Mouse (Mus musculus) skeletal muscle tissue, adult 2 months (tissue): ENCODE data around the gene Emid1.
A peak's percentile ranks its signal among the peaks of the same experiment; 100 is the strongest.
"Not testable (repeated sequence)": the region's sequence is repeated elsewhere in the genome, so short reads cannot be mapped to it uniquely, and the experiment has no call there.

Experiments used
- DNase-seq: peaks from one replicate; pipeline ENCODE4 v3.0.0-alpha.2; 2012; ENCODE audit warnings: low read depth, low spot score

The Emid1 gene

DNA sequence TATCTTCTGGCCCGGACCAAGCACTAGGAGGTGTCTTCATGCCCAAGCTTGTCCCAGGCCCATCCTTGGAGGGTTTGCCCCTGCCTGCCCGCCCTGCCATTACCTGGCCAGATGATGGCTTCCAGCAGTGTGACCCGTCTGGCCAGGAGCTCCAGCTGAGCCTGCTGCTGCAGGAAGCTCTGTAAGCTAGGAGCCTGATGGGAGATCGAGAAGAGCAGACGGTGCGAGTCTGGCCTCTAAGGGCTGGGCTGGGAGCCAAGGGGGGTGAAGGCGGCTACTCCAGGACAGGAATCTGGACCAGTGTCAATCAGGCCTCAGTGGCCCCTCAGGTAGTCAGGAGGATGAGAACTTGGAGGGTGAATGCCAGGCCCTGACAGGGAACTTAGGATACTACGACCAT is 42.6 kb downstream of the Emid1 start:
- no peak for DNase-seq

DNA sequence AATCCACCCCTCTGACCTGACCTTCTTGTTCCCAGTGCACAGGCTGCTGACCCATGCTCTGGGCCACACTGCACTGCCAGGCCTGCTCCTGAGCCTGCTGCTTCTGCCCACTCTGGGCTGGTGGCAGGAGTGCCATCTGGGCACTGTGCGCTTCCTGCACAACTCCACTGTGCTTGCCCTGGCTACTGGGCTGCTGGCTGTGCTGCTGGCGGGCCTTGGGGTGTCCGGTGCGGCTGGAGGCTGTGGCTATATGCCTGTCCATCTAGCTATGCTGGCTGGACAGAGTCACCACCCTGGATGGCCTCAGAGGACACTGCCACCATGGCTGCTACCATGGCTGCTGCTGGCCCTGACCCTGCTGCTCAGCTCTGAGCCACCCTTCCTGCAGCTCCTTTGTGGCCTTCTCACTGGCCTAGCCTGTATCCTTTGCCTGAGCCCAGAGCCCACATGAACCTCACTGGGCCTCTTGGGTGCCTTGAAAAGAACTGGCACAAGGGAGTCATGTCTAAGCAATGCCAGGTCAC is 48.0 kb downstream of the Emid1 start:
- peak; percentile 59 for DNase-seq

DNA sequence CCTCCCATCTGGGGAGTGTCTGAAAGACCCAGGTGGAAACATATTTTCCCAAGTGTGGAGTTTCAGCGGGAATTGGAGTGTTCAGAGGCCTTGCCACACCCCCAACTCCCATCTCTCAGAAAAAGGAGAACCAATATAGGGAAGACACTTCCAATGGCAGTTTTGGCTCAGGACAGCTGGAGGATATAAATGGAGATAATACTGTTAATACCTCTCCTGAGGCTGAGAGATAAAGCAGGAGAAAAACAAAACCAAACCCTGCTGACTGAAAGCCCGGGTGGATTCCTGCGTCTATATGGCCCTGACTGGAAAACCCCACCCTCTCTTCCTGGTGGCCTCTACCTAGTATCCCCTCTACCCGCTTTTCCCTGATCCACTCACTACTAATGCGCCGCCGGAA is 49.7 kb downstream of the Emid1 start:
- DNase-seq = no peak

DNA sequence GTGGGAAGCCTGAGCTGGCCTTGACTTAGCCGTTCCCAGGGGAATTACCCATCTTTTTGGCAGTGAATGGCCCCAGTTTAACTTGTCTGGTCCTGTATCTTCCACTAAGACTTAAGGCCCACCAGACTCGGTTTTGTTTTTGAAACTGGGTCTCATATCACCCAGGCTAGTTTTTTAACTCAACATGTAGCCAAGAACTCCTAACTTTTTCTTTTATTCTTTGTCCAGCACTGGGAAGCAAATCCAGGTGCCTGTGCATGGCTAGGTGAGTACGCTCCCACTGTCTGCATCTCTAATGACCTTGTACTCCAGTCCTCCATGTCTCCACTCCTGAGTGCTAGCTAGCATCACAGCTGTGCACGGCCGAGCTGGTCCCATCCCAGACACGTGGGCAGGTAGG is 50.4 kb downstream of the Emid1 start:
- DNase-seq = no peak

DNA sequence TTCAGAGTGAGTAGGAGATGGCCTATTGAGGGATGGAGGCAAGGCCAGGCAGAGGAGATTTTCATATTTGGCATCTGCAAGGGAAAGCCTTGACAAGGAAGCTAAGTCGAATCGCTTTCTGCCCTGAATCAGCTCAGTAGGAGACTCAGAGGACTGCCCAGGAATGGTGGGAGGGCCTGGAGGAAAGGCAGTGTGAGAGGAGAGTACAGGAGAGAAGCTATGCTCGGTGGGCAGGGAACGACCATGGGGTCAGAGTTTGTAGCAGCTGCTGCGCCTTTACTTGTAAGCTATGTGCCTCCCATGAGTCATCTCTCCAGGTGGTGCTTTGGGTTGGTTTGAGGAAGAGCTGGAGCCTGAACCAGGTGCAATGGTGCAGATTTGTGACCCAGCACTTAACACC is 51.3 kb downstream of the Emid1 start:
- DNase-seq = no peak

DNA sequence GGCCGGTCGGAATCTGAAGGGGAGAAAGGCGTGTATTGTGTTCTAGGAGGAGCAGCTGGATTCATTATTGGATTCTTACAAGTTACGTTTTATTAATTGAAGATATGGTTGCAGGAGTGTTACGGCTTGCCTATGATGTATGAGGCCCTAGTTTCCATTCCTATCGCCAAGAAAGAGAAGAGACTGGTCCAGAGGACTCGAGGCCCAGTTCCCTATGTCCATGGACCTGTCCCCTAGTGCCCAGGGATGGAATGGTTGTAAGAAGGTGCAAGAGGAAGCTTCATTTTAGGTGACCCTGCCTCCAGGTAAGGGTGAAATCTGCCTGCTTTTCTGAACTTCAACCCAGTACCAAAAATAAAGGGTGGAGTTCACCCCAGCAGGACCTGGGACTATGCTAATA is 51.8 kb downstream of the Emid1 start:
- no peak for DNase-seq

DNA sequence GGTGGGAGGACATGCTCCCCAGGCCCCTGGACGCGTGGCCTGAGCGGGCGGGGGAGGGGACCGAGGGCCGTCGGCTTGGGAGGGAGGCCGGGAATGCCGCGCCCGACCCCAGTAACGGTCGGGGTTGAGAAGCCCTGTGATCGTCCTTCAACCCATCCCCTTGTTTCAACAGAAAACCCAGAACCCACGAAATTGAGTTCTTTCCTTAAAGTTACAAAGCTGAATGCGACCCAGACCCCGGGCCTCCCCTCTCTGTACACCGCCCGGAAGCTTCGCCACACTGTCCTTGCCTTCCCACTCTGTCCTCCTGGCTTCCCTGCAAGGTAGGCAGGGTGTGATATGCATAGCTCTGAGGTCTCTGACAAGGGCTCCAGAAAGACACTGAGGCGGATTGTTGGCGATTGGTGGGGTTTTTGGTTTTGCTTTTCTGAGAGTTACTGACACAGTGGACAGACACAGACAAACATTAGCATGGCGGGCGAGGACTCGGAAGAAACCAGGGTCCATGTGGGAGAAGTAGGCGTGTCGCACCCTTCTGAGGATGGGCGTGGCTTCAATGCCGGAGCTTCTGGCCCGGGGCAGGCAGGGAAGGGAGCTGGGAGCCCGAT is 52.4 kb downstream of the Emid1 start:
- DNase-seq = peak; percentile 76

DNA sequence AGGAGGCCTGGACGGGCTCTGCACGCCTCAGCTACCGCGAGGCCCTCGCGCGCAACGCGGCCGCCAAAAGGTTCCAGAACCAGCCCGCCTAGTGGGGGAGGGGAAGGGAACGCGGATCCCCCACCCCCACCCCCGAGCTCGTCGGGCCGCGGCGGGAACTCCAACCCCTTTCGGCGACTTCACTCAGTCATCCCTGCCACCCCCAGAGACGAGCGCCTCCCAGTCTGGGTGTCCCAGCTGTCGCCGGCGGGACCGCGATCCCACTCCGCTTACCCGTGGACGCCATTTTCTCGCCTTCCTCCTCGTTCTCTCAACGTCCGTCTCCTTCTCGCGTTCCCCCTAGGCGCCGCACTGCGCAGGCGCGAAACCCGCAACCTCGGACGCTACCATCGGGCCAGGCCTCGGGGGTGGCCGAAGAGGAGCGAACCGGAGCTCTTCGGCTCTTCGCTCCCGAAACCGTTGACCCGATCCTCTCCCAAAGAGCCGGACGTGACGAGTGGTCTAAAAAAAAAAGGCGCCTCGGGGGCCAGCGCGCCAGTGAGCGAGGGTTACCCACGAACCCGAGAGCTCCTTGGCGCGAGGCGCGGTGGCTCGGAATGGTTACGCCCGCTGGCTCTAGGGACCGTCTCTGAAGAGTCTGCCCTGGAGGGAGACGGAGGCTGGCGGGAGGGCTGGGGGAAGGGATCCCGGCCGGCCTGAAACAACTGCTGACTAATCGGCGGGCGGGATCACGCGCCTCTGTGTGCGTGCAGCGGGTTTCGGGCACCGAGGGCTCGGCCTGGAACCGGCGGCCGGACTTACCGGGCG is 53.1 kb downstream of the Emid1 start, which contains the start of the genes Rhbdd3 and Ewsr1:
TSS of gene Rhbdd3 (plus strand) at position 191 of the 807 bp plus-strand sequence.
TSS of gene Ewsr1 (minus strand) at position 531 of the 807 bp plus-strand sequence.
- DNase-seq = peak; percentile 96

DNA sequence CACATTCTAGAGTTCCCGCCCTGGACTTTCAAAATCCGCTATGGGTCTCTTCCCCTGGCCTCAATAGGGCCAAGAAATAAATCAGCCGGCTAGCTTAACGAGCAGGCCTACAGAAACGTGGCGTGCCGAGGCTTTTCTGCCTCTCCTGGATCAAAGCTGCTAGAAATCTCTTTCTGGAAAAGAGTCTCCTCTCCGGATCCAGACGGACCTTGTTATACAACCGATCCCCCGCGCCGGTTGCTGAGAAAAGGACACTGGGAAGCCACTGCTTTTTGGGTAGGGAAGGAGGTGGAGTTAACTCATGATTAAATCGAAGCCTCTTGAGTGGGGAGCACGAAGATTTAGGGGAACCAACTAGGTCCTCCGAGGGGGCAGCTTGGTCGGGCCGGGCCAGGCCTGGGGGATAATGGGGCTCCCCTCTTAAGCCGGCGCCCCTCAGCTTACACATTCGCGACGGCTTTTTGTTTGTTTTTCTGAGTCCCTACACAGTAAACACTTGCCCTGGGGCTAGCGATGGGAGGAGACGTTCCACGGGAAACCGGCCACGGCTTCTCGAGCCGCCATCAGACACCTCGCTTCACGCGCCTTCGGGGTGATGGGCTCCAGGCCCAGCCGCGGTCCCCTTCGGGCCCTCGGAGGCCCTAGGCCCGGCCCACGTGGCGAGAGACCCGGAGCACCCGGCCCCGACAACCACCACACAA is 53.9 kb downstream of the Emid1 start:
- peak; percentile 46 for DNase-seq

DNA sequence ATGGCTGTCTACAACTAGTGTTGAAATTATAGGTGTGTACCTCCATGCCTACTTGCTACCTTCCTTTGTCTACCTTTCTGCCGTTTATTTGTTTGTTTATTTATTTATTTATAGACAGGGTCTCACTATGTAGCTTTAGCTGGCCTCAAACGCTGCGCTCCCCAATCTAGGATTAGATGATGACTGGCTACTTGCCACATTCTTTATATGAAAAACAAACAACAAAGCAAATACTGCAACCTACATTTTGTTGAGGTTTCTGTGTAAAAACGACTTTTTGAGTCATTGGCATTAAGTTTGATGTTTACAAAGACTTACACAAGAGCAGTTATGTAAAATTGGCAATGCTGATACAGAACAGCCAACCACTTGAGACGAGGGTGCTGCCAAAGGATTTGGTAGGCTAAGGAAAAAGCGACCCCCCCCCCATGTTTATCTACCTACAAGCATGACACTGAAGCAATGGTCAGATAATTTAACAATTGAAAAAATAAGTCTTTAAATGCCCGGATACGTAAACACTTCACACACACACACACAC is 55.5 kb downstream of the Emid1 start:
- DNase-seq = no peak

DNA sequence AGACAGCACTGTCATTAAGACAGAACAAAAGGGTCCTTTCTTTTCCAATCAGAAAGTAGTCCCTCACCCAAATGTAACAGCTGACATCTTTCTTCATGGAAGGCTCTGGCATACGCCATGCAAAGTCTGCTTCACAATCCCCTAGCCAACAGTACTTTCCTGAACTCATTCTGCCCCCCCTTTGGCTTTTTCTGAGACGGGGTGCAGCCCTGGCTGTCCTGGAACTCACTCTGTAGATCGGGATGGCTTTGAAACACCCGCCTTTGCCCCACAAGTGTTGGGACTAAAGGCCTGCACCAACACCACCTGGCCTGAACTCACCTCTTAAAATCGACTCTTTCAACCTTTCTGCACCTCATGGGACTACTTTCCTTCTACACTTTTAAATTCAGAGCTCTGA is 56.2 kb downstream of the Emid1 start:
- no peak for DNase-seq

DNA sequence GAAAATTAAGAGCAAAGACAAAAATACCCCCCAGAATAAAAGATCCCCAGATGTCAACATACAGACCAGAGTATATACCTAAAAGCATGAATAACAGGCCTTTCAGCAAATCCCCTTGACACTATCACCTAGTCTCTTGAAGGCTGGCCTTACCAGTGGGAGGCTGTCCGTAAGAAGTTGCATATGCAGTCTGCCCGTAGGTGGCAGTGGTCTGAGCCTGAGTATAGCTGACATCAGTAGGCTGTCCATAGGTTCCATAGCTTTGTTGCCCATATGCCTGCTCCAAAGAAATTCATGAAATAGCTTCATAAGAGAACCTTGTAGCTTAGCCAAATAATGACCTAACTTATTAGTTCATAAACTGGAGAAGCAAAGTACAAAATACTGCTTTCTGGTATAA is 60.4 kb downstream of the Emid1 start:
- no peak for DNase-seq

DNA sequence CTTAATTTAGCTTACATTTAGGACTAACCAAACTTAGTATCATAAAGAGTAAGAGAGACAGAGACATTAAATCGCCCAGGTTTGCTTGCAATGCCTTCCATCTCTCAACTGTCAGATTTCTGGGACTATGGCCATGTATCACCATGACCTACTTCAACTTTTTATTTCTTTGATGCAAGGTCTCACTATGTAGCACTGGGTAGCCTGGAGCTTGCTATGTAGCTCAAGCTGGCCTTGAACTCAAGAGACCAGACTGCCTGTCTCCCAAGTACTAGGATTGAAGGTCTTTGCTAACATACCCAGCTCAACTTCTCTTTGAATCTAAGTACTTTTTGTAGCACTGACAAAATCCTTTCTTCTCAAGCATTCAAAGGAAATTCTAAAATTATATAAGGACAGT is 62.9 kb downstream of the Emid1 start:
- DNase-seq = no peak

DNA sequence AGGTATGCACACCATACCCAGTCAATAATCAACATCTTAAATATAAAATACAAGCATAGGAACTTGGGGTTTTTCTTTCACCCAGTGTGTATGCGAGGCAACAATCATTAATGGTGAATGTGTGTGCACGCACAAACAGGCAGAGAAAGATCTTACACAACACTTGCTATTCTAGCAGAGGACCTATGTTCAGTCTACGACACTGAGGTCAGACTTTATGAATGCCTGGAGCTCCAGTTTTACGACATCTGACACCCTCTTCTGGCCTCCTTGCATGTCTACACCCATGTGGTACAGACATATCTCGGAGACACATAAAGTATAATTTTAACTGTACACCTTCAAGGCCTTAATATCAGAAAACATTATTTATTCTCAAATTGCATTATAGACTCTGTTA is 75.2 kb downstream of the Emid1 start:
- not testable (repeated sequence) for DNase-seq

DNA sequence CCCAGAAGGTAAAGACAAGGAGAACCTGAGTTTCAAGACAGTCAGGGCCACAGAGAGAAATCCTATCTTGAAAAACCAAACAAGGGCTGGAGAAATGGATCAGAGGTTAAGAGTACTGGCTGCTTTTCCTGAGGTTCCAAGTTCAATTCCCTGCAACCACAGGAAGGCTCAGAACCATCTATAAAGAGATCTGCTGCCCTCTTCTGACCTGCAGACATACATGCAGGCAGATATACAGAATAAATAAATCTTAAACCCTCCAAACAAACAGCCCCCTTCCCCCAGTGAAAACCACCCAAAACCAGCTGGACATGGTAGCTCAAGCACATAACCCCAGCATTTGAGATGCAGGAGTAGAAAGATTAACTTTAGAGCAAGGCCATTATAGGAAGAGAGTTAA is 76.3 kb downstream of the Emid1 start:
- DNase-seq = no peak

DNA sequence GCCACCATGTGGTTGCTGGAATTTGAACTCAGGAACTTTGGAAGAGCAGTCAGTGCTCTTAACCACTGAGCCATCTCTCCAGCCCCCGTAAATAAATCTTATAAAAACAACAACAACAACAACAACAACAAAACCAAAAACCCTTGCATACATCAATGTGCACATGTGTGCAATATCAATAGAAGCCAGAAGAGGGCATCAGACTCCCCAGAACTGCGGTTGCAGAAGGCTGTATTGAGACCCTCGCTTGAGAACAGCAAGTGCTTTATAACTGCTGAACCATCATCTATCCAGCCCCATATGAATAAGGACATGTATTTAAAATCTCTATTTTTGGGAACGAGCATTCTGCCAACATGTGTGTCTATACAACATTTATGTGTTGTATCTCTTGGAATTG is 77.2 kb downstream of the Emid1 start:
- no peak for DNase-seq

DNA sequence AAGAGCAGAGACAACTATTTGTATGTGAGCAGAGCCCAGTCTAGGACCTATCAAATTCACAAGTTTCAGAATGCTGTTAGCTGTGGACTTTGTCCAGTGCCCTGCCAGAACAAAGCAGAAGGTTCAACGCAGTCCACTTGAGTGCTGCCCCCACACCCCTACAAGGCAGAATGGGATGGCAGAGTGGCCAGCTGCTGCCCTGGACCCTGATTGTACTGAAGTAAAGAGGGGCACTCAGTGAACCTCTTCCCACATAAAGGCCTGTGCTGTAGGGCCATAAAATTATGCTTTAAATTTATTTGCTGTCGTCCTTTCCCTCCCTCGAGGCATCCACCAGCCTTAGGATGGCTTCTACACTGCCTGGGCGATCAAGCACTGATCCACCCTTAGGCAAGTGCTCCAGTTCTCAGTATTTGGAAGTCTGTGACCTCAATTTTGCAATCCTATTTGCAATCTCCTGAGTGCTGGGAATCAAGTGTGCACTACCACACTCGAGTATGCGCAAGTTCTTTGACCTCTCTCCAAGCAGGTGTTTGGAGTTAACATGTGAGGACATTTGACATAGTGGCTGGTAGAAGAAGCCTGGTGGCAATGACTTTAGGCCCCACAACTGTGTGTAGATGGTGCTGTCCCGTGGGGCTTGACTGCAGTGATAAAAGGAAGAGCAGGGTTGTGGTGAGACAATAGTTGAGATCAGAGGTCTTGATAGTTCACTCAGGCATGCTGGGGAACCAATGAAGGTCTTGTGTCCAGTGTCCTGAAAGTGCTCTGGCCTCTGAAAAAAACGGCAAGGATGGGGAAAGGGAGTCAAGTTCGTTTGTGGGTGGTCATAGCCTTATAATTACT is 83.7 kb downstream of the Emid1 start:
- DNase-seq = no peak

DNA sequence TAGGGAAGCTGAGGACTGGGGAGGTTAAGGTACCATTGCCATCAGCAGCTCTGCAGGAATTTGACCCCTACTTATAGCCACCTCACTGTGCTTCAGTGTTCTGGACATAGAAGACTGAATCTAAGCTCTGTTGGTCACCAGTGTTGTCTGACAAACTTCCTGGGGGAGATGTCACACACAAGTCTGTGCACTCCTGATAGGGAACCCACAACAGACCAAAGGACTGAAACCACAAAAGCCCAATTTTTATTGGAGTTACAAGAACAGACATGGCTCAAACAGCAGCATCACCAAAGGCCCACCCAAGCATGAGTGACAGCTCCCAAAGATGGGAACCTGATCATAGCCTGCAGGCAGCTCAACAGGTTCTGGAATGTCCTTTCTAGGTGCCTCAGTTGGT is 85.0 kb downstream of the Emid1 start:
- no peak for DNase-seq

DNA sequence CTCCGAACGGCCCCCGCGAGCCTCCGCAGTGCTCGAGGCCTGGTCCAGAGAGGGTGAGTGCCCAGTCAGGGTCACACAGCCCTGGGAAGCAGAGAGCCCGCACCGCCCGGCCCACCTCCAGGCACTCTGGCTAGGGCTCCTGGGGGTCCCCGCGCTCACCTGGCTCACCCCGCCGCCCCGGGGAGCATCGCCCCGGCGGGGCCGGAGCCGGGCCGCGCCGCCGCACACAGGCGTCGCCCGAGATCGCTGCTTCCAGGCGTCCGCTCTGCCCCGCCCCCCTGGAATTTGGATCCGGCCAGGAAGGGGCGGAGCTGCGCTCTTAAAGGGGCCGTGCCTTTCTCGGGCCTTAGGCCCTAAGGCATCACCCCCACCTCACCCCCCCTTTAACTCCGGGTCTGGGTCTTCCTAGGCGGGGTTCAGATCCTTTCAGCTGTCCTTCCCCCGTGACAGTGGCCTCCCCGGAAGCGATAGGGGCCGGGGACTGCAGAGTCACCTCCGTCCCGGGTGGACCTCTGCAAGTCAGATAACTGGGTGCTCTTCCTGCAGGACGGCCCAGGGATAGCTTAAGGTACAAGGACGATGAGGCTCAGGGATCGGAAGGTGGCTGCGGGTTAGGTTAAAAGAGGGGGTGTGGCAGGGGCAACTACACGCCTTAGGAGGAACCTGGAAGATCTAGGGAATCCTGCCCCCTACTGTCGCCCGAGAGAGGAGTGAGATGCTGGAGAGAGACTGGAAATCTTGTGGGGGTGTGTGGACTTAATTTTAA is 86.8 kb downstream of the Emid1 start, which contains the start of gene Gas2l1:
TSS of gene Gas2l1 (minus strand) at position 272 of the 766 bp plus-strand sequence.
- peak; percentile 65 for DNase-seq
